Mouse (Mus musculus) stomach, postnatal 0 days (tissue): ENCODE results near the gene Phc3. TPM values are rescaled to one million over a fixed set of nuclear protein-coding genes. Genes with fewer than 3 reads are reported as not detected.
"Not testable (repeated sequence)": the region's sequence is repeated elsewhere in the genome, so short reads cannot be mapped to it uniquely, and the experiment has no call there.

Experiments
- ATAC-seq: fragments of 200-750 bp; cut with Nextera tagmentation; 2 replicates; pipeline ENCODE4 v1.8.0; 2017; ENCODE audit not compliant: low FRiP score, low TSS enrichment
- DNase-seq: peaks from one replicate; pipeline ENCODE4 v3.0.0-alpha.2; 2016; ENCODE audit warnings: low spot score
- H3K27ac ChIP-seq: fragments of 300-500 bp; sonication (generic); replicated peaks from 2 replicates; pipeline ENCODE4 v1.5.1; 2014; ENCODE audit warnings: mild to moderate bottlenecking, control low read depth
- H3K27me3 ChIP-seq: fragments of 300-500 bp; sonication (generic); 2 replicates; pipeline ENCODE4 v1.6.1; 2014; ENCODE audit warnings: low read length; ENCODE audit not compliant: control insufficient read depth, insufficient read depth
- H3K36me3 ChIP-seq: fragments of 300-500 bp; sonication (generic); 2 replicates; pipeline ENCODE4 v1.6.1; 2014; ENCODE audit warnings: low read length, mixed read lengths; ENCODE audit not compliant: control insufficient read depth, insufficient read depth
- H3K4me1 ChIP-seq: fragments of 300-500 bp; sonication (generic); replicated peaks from 2 replicates; pipeline ENCODE4 v1.6.1; 2014; ENCODE audit warnings: antibody characterized with exemption; ENCODE audit not compliant: control insufficient read depth, insufficient read depth
- H3K4me2 ChIP-seq: fragments of 300-500 bp; sonication (generic); replicated peaks from 2 replicates; pipeline ENCODE4 v1.6.1; 2014; ENCODE audit warnings: low read depth, mild to moderate bottlenecking, control low read depth, moderate library complexity
- H3K4me3 ChIP-seq: fragments of 300-500 bp; sonication (generic); 2 replicates; pipeline ENCODE4 v1.5.1; 2014; ENCODE audit warnings: low read depth, low read length, control low read depth
- H3K9ac ChIP-seq: fragments of 300-500 bp; sonication (generic); 2 replicates; pipeline ENCODE4 v1.6.1; 2014; ENCODE audit warnings: mild to moderate bottlenecking, low read length, control low read depth, mixed read lengths
- H3K9me3 ChIP-seq: fragments of 300-500 bp; sonication (generic); 2 replicates; pipeline ENCODE4 v1.6.1; 2016; ENCODE audit warnings: low read length; ENCODE audit not compliant: control insufficient read depth
- CTCF ChIP-seq: IDR thresholded peaks from 2 replicates; pipeline ENCODE4 v1.5.1; 2016; ENCODE audit warnings: antibody characterized with exemption, low read depth, mild to moderate bottlenecking, moderate library complexity
- EP300 ChIP-seq: optimal IDR thresholded peaks from 2 replicates; pipeline ENCODE3; 2016; ENCODE audit warnings: antibody characterized with exemption
- WGBS: fragments of 180-500 bp; shearing (Covaris S2); extraction: QIAGEN DNeasy Blood & Tissue Kit; methylation state at CpG from one replicate; pipeline ENCODE4 v1.1.7; 2014; 5-methylcytosine and 5-hydroxymethylcytosine counted together
- polyA plus RNA-seq: library from polyadenylated mRNA; unstranded; fragments of >200 nt; fragmentation: Nextera tagmentation; extraction: Ambion mirVana; gene quantifications from 2 replicates; pipeline ENCODE4 v1.2.1, GENCODE M21; 2015

Phc3 gene
- polyA plus RNA-seq, 1 experiment from 2014 or later, result 3.0 TPM

- Histone ChIP-seq H3K4me1 (no peaks in the 10 kb centered on the region), H3K27me3 (no peaks in the 10 kb centered on the region), H3K9me3 (no peaks in the 10 kb centered on the region), H3K4me2 (no peak overlapping the region), H3K36me3 (no peaks in the 10 kb centered on the region), H3K9ac (no peak overlapping the region), H3K4me3 (no peak overlapping the region), H3K27ac (no peak overlapping the region)
- DNase-seq (no peak), ATAC-seq (no peak)
- 58% methylated on average over 4 of the region's 4 CpGs for WGBS
- TF ChIP-seq EP300, result no peak
- no peak for TF ChIP-seq CTCF
Observed at GRCm38 (mm10) chr3:30860705-30861104, 108.5 kb downstream of the Phc3 start.

GRCm38 (mm10) chr3:30859599-30859998 is 109.6 kb downstream of the Phc3 start:
- not testable (repeated sequence) for H3K27me3 ChIP-seq, DNase-seq, H3K4me1 ChIP-seq, H3K36me3 ChIP-seq, H3K9me3 ChIP-seq, H3K27ac ChIP-seq, H3K4me3 ChIP-seq, H3K9ac ChIP-seq, ATAC-seq, H3K4me2 ChIP-seq
- 85% methylated on average over 8 of the region's 8 CpGs for WGBS

- Histone ChIP-seq H3K27ac (peak within 1 kb of the TSS; percentile 93), H3K9ac (peak within 1 kb of the TSS; percentile 74), H3K4me2 (peak within 1 kb of the TSS; percentile 93), H3K4me3 (peak within 1 kb of the TSS; percentile 60), H3K9me3 (no peaks in the 10 kb centered on the region), H3K36me3 (no peaks in the 10 kb centered on the region), H3K27me3 (no peaks in the 10 kb centered on the region), H3K4me1 (no peaks in the 10 kb centered on the region)
- TF ChIP-seq EP300 (no peak), CTCF (peak; percentile 74)
- DNase-seq (peak; percentile 86), ATAC-seq (peak; percentile 97)
- WGBS, result under 1% methylated on average over 65 of the region's 75 CpGs
Observed at GRCm38 (mm10) chr3:30855604-30856458, 113.4 kb downstream of the Phc3 start, which contains the start of gene Gpr160. TSS of gene Gpr160 (plus strand) at chr3:30855950.

- Histone ChIP-seq H3K4me2 (no peak overlapping the region), H3K4me3 (no peak overlapping the region), H3K36me3 (no peaks in the 10 kb centered on the region), H3K9me3 (no peaks in the 10 kb centered on the region), H3K4me1 (no peaks in the 10 kb centered on the region), H3K9ac (no peak overlapping the region), H3K27me3 (no peaks in the 10 kb centered on the region), H3K27ac (no peak overlapping the region)
- TF ChIP-seq CTCF (no peak), EP300 (no peak)
- ATAC-seq, result no peak
- DNase-seq, result no peak
- 65% methylated on average over 5 of the region's 5 CpGs for WGBS
Observed at GRCm38 (mm10) chr3:30853596-30853995, 115.6 kb downstream of the Phc3 start.

GRCm38 (mm10) chr3:30851422-30851821 is 117.8 kb downstream of the Phc3 start:
- ATAC-seq, result no peak
- Histone ChIP-seq H3K27ac (no peak overlapping the region), H3K27me3 (no peaks in the 10 kb centered on the region), H3K36me3 (no peaks in the 10 kb centered on the region), H3K4me3 (no peak overlapping the region), H3K4me2 (no peak overlapping the region), H3K9me3 (no peaks in the 10 kb centered on the region), H3K9ac (no peak overlapping the region), H3K4me1 (no peaks in the 10 kb centered on the region)
- no peak for DNase-seq
- WGBS, result 58% methylated on average over 6 of the region's 6 CpGs
- TF ChIP-seq EP300, result no peak
- TF ChIP-seq CTCF, result no peak

Other genes with a start within 250 kb of the Phc3 start
- gene Samd7, start 223.1 kb downstream of the Phc3 start, polyA plus RNA-seq, result not detected in 2 replicates
- 106 and 118 TPM in 2 replicates for gene Sec62, start 176.5 kb downstream of the Phc3 start, polyA plus RNA-seq
- gene Gpr160, start 113.5 kb downstream of the Phc3 start, polyA plus RNA-seq, result 21.2 and 21.5 TPM in 2 replicates
- 21.2 and 22.1 TPM in 2 replicates for gene Prkci, start 26.3 kb upstream of the Phc3 start, polyA plus RNA-seq
- 16.4 and 20.8 TPM in 2 replicates for gene Skil, start 125.6 kb upstream of the Phc3 start, polyA plus RNA-seq
- gene Cldn11, start 180.5 kb upstream of the Phc3 start, polyA plus RNA-seq, result 0.50 and 0.88 TPM in 2 replicates